Mouse (Mus musculus) left cerebral cortex, adult 9 months (tissue): ENCODE data around the gene Trappc12.

Experiments
- DNase-seq, 2 experiments: peaks; one replicate each; pipeline ENCODE4 v3.0.0; 2022; ENCODE audit warnings: low spot score in 2 of 2

Gene Trappc12

GRCm38 (mm10) chr12:28688996-28689395 is 61.3 kb downstream of the Trappc12 start:
- DNase-seq = no peak

- no peak for DNase-seq
Measured at GRCm38 (mm10) chr12:28686199-28686879, 63.9 kb downstream of the Trappc12 start.

GRCm38 (mm10) chr12:28685771-28686170 is 64.5 kb downstream of the Trappc12 start:
- DNase-seq = no peak

GRCm38 (mm10) chr12:28684674-28685073 is 65.6 kb downstream of the Trappc12 start:
- DNase-seq = no peak

- no peak for DNase-seq
Measured at GRCm38 (mm10) chr12:28675925-28676209, 74.4 kb downstream of the Trappc12 start.

- DNase-seq = peak; percentile 74 to 88
Measured at GRCm38 (mm10) chr12:28675121-28675924, 74.9 kb downstream of the Trappc12 start, which contains the start of gene Adi1. Gene Adi1, plus strand, starts transcription at chr12:28675231.

- no peak for DNase-seq
Measured at GRCm38 (mm10) chr12:28674038-28674720, 76.1 kb downstream of the Trappc12 start.

GRCm38 (mm10) chr12:28667287-28667686 is 83.0 kb downstream of the Trappc12 start:
- no peak for DNase-seq

- DNase-seq = no peak
Measured at GRCm38 (mm10) chr12:28666734-28667133, 83.5 kb downstream of the Trappc12 start.

- no peak for DNase-seq
Measured at GRCm38 (mm10) chr12:28662628-28663027, 87.6 kb downstream of the Trappc12 start.

GRCm38 (mm10) chr12:28649141-28650110 is 100.8 kb downstream of the Trappc12 start, which contains the start of gene Rnaseh1:
Gene Rnaseh1, plus strand, starts transcription at chr12:28649602.
- DNase-seq = peak; percentile 76 to 92
